Mouse (Mus musculus) MEL (cell line): ENCODE results near the gene Lyar. TPM values are rescaled to one million over a fixed set of nuclear protein-coding genes. Genes with fewer than 3 reads are reported as not detected.

Source experiments
- DNase-seq: peaks from one replicate; pipeline ENCODE4 v3.0.0; 2011; ENCODE audit warnings: low read depth, low spot score
- H3K27ac ChIP-seq: 2 replicates; pipeline ENCODE4 v1.5.1; 2012; ENCODE audit warnings: low read depth, mild to moderate bottlenecking, control low read depth, low read length, moderate library complexity; ENCODE audit not compliant: control insufficient read depth
- H3K27me3 ChIP-seq, 2 experiments: fragments of 150-350 bp in 1 of 2; sonication (generic) in 1 of 2; 2 replicates each; pipeline ENCODE4 v1.6.1; 2012; ENCODE audit warnings: low read length in 2 of 2, mild to moderate bottlenecking in 2 of 2, improper control_type of control experiment in 1 of 2, moderate library complexity in 1 of 2; ENCODE audit not compliant: insufficient read depth in 2 of 2, control insufficient read depth in 1 of 2
- H3K36me3 ChIP-seq, 2 experiments: 2 replicates each; pipeline ENCODE4 v1.6.1; 2012 to 2014; ENCODE audit warnings: low read length in 2 of 2, improper control_type of control experiment in 1 of 2, inconsistent platforms in 1 of 2, mild to moderate bottlenecking in 1 of 2; ENCODE audit not compliant: insufficient read depth in 2 of 2, control insufficient read depth in 1 of 2
- H3K4me1 ChIP-seq, 2 experiments: fragments of 150-350 bp in 1 of 2; sonication (generic) in 1 of 2; 2 replicates each; pipeline ENCODE4 v1.6.1; 2012; ENCODE audit warnings: low read length in 2 of 2, improper control_type of control experiment in 1 of 2, mild to moderate bottlenecking in 1 of 2; ENCODE audit not compliant: insufficient read depth in 2 of 2, control insufficient read depth in 1 of 2
- H3K4me3 ChIP-seq, 2 experiments: fragments of 150-350 bp in 1 of 2; sonication (generic) in 1 of 2; 2 replicates each; pipeline ENCODE4 v1.5.1; 2012; ENCODE audit warnings: low read depth in 2 of 2, low read length in 2 of 2, mild to moderate bottlenecking in 2 of 2, moderate library complexity in 2 of 2, control low read depth in 1 of 2, improper control_type of control experiment in 1 of 2; ENCODE audit not compliant: control insufficient read depth in 1 of 2, insufficient read depth in 1 of 2
- H3K79me2 ChIP-seq: 2 replicates; pipeline ENCODE4 v1.6.1; 2012; ENCODE audit warnings: mild to moderate bottlenecking, low read length, moderate library complexity; ENCODE audit not compliant: control insufficient read depth, poor library complexity, insufficient read depth
- H3K9ac ChIP-seq: 2 replicates; pipeline ENCODE4 v1.6.1; 2012; ENCODE audit warnings: low read depth, mild to moderate bottlenecking, control low read depth, low read length, moderate library complexity; ENCODE audit not compliant: control insufficient read depth, poor library complexity, severe bottlenecking
- H3K9me3 ChIP-seq: fragments of 150-350 bp; sonication (generic); replicated peaks from 2 replicates; pipeline ENCODE4 v1.6.1; 2012; ENCODE audit warnings: mild to moderate bottlenecking, low read length, improper control_type of control experiment, moderate library complexity; ENCODE audit not compliant: insufficient read depth
- BHLHE40 ChIP-seq: IDR thresholded peaks from 2 replicates; pipeline ENCODE4 v1.6.1; 2012; ENCODE audit warnings: low read depth, mild to moderate bottlenecking, inconsistent platforms, low read length, improper control_type of control experiment, borderline replicate concordance
- CHD1 ChIP-seq: IDR thresholded peaks from 2 replicates; pipeline ENCODE4 v1.6.1; 2012; ENCODE audit warnings: low read depth, mild to moderate bottlenecking, inconsistent platforms, low read length, improper control_type of control experiment
- CHD2 ChIP-seq: IDR thresholded peaks from 2 replicates; pipeline ENCODE4 v1.6.1; 2011; ENCODE audit warnings: low read length, improper control_type of control experiment
- CTCF ChIP-seq, 3 experiments: IDR thresholded peaks in 2 of 3; conservative IDR thresholded peaks in 1 of 3; 2 replicates each; pipeline ENCODE4 v1.5.1; 2011 to 2012; ENCODE audit warnings: low read length in 3 of 3, low read depth in 2 of 3, mild to moderate bottlenecking in 2 of 3, improper control_type of control experiment in 1 of 3, inconsistent platforms in 1 of 3, mixed read lengths in 1 of 3, moderate library complexity in 1 of 3; ENCODE audit not compliant: control insufficient read depth in 1 of 3, insufficient read depth in 1 of 3, poor library complexity in 1 of 3, severe bottlenecking in 1 of 3
- ELF1 ChIP-seq: IDR thresholded peaks from 2 replicates; pipeline ENCODE4 v1.6.1; 2014; ENCODE audit warnings: low read depth, mild to moderate bottlenecking, inconsistent platforms, low read length, improper control_type of control experiment, moderate library complexity
- EP300 ChIP-seq, 2 experiments: IDR thresholded peaks; 2 replicates each; pipeline ENCODE4 v1.6.1; 2011; ENCODE audit warnings: improper control_type of control experiment in 2 of 2, low read length in 2 of 2, low read depth in 1 of 2, mild to moderate bottlenecking in 1 of 2
- ETS1 ChIP-seq: IDR thresholded peaks from 2 replicates; pipeline ENCODE4 v1.6.1; 2012; ENCODE audit warnings: low read depth, mild to moderate bottlenecking, inconsistent platforms, low read length, improper control_type of control experiment, moderate library complexity
- GABPA ChIP-seq: IDR thresholded peaks from 2 replicates; pipeline ENCODE4 v1.6.1; 2012; ENCODE audit warnings: low read depth, mild to moderate bottlenecking, inconsistent platforms, low read length, improper control_type of control experiment, moderate library complexity
- POLR2AphosphoS5 ChIP-seq: IDR thresholded peaks from 2 replicates; pipeline ENCODE4 v1.6.1; 2012; ENCODE audit warnings: low read depth, borderline replicate concordance, mild to moderate bottlenecking, inconsistent platforms, low read length, moderate library complexity, mixed read lengths
- RAD21 ChIP-seq: IDR thresholded peaks from 2 replicates; pipeline ENCODE4 v1.6.1; 2011; ENCODE audit warnings: mild to moderate bottlenecking, low read depth, low read length, improper control_type of control experiment
- SIN3A ChIP-seq: IDR thresholded peaks from 2 replicates; pipeline ENCODE4 v1.6.1; 2012; ENCODE audit warnings: low read length, improper control_type of control experiment, inconsistent platforms
- TBP ChIP-seq: IDR thresholded peaks from 2 replicates; pipeline ENCODE4 v1.8.0; 2011; ENCODE audit warnings: low read depth, low read length, improper control_type of control experiment
- TCF12 ChIP-seq: IDR thresholded peaks from 2 replicates; pipeline ENCODE4 v1.6.1; 2014; ENCODE audit warnings: low read depth, mild to moderate bottlenecking, inconsistent platforms, low read length, improper control_type of control experiment, moderate library complexity
- ZC3H11A ChIP-seq: IDR thresholded peaks from 2 replicates; pipeline ENCODE4 v1.6.1; 2012; ENCODE audit warnings: low read depth, mild to moderate bottlenecking, inconsistent platforms, low read length, improper control_type of control experiment
- ZKSCAN1 ChIP-seq: IDR thresholded peaks from 2 replicates; pipeline ENCODE4 v1.6.1; 2012; ENCODE audit warnings: low read depth, mild to moderate bottlenecking, inconsistent platforms, low read length, improper control_type of control experiment, moderate library complexity
- polyA plus RNA-seq, 2 experiments: library from polyadenylated mRNA; stranded (reverse) in 1 of 2; unstranded in 1 of 2; fragments of >175 nt in 1 of 2; fragments of >200 nt in 1 of 2; gene quantifications; 2 replicates each; pipeline versions ENCODE4 v1.2.1 to v1.2.4; 2012; ENCODE audit warnings: low replicate concordance in 2 of 2, low read depth in 1 of 2; ENCODE audit not compliant: insufficient read length in 2 of 2, insufficient read depth in 1 of 2, missing spikeins in 1 of 2
- total RNA-seq: library from RNA; depleted of rRNA; stranded (reverse); fragments of 300-350 nt; gene quantifications from 2 replicates; pipeline ENCODE4 v1.2.3, GENCODE M21; 2012; rRNA removed

Gene Lyar
- total and polyA plus RNA-seq, 3 experiments = 333 to 678 (median 507) TPM

DNA sequence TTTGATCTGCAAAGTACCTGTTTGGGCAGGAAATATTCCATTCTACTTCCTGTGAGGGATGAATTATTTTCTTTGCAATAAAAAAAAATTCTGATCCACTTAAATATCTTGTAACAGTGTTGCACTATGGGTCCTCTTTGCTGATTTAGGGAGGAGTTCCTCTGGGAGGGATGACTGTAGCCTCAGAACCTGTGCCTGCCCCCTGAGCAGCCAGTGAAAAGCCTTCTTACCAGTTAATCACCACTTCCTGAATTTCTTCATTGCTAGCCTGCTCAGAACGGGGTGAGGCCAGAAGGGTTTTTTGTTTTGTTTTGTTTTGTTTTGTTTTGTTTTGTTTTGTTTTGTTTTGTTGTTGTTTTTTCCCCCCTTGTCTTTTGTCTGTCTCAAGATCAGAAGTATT is 59.8 kb downstream of the Lyar start:
- H3K79me2 ChIP-seq = no peaks in the 10 kb centered on the region
- H3K27me3 ChIP-seq = no peaks in the 10 kb centered on the region
- peaks cover 0 to 12% of the 10 kb centered on the region in 2 experiments; a peak in 1 of 4 replicates for H3K4me1 ChIP-seq
- peak; percentile 56 for DNase-seq
- peak overlapping the region in 1 of 2 experiments; percentile 24; a peak in 2 of 4 replicates for H3K4me3 ChIP-seq
- H3K36me3 ChIP-seq = peaks cover 0 to 2% of the 10 kb centered on the region in 2 experiments; a peak in 1 of 4 replicates
- 0 out of 2 replicates have a peak overlapping the region, but pooled peaks have one; percentile 9 for H3K9ac ChIP-seq
- no peak overlapping the region for H3K27ac ChIP-seq
- TF ChIP-seq RAD21 (no peak), ZKSCAN1 (no peak), SIN3A (no peak), GABPA (no peak), ZC3H11A (no peak), CTCF (IDR thresholded peaks at IDR 0.05 in 2 of 3, conservative IDR thresholded peaks at IDR 0.05 in 1 of 3; ENCODE audit: control insufficient read depth in 1 of 3, insufficient read depth in 1 of 3, low read depth in 2 of 3, low read length in 3 of 3, poor library complexity in 1 of 3, severe bottlenecking in 1 of 3) (no peak), EP300 (IDR thresholded peaks at IDR 0.05; ENCODE audit: low read depth in 1 of 2, low read length in 2 of 2) (no peak), POLR2AphosphoS5 (no peak), ELF1 (no peak), TCF12 (no peak), BHLHE40 (no peak), CHD2 (no peak), TBP (no peak), ETS1 (no peak), CHD1 (no peak)
- H3K9me3 ChIP-seq = no peaks in the 10 kb centered on the region

Other genes starting within 250 kb of the Lyar start
- 39.9 and 44.0 TPM in 2 replicates for gene Stx18, start 181.7 kb upstream of the Lyar start, total RNA-seq
- 10 to 100 TPM in 1 of 2 experiments, not detected in 1; 44.4 TPM for gene Stx18, start 181.7 kb upstream of the Lyar start, polyA plus RNA-seq
- gene Nsg1, start 60.6 kb upstream of the Lyar start, total RNA-seq = 0.07 and 0.12 TPM in 2 replicates
- under 1 TPM in 1 of 2 experiments, not detected in 1; 0.18 TPM for gene Nsg1, start 60.6 kb upstream of the Lyar start, polyA plus RNA-seq
- gene Zbtb49, start within 50 bp of the Lyar start, total RNA-seq = 14.0 and 16.8 TPM in 2 replicates
- 10 to 100 TPM in 1 of 2 experiments, not detected in 1; 17.5 TPM for gene Zbtb49, start within 50 bp of the Lyar start, polyA plus RNA-seq
- gene Tmem128, start 39.7 kb downstream of the Lyar start, total RNA-seq = 76.4 and 78.9 TPM in 2 replicates
- gene Tmem128, start 39.7 kb downstream of the Lyar start, polyA plus RNA-seq = 10 to 100 TPM in 1 of 2 experiments, not detected in 1; 55.9 TPM
- gene Otop1, start 55.5 kb downstream of the Lyar start, total RNA-seq = 0.08 TPM in 1 of 2 replicates, not detected in the other
- not detected for gene Otop1, start 55.5 kb downstream of the Lyar start, polyA plus RNA-seq
- not detected in 2 replicates for gene Drd5, start 98.9 kb downstream of the Lyar start, total RNA-seq
- not detected for gene Drd5, start 98.9 kb downstream of the Lyar start, polyA plus RNA-seq